Mouse (Mus musculus) MEL (cell line): ENCODE measurements around the gene Gm20388. TPM values are rescaled to one million over a fixed set of nuclear protein-coding genes. Genes with fewer than 3 reads are reported as not detected.

ENCODE experiments used
- DNase-seq: peaks from one replicate; pipeline ENCODE4 v3.0.0; 2011; ENCODE audit warnings: low read depth, low spot score
- H3K27ac ChIP-seq: 2 replicates; pipeline ENCODE4 v1.5.1; 2012; ENCODE audit warnings: low read depth, mild to moderate bottlenecking, control low read depth, low read length, moderate library complexity; ENCODE audit not compliant: control insufficient read depth
- H3K27me3 ChIP-seq, 2 experiments: fragments of 150-350 bp in 1 of 2; sonication (generic) in 1 of 2; 2 replicates each; pipeline ENCODE4 v1.6.1; 2012; ENCODE audit warnings: low read length in 2 of 2, mild to moderate bottlenecking in 2 of 2, improper control_type of control experiment in 1 of 2, moderate library complexity in 1 of 2; ENCODE audit not compliant: insufficient read depth in 2 of 2, control insufficient read depth in 1 of 2
- H3K36me3 ChIP-seq, 2 experiments: 2 replicates each; pipeline ENCODE4 v1.6.1; 2012 to 2014; ENCODE audit warnings: low read length in 2 of 2, improper control_type of control experiment in 1 of 2, inconsistent platforms in 1 of 2, mild to moderate bottlenecking in 1 of 2; ENCODE audit not compliant: insufficient read depth in 2 of 2, control insufficient read depth in 1 of 2
- H3K4me1 ChIP-seq, 2 experiments: fragments of 150-350 bp in 1 of 2; sonication (generic) in 1 of 2; 2 replicates each; pipeline ENCODE4 v1.6.1; 2012; ENCODE audit warnings: low read length in 2 of 2, improper control_type of control experiment in 1 of 2, mild to moderate bottlenecking in 1 of 2; ENCODE audit not compliant: insufficient read depth in 2 of 2, control insufficient read depth in 1 of 2
- H3K4me3 ChIP-seq, 2 experiments: fragments of 150-350 bp in 1 of 2; sonication (generic) in 1 of 2; 2 replicates each; pipeline ENCODE4 v1.5.1; 2012; ENCODE audit warnings: low read depth in 2 of 2, low read length in 2 of 2, mild to moderate bottlenecking in 2 of 2, moderate library complexity in 2 of 2, control low read depth in 1 of 2, improper control_type of control experiment in 1 of 2; ENCODE audit not compliant: control insufficient read depth in 1 of 2, insufficient read depth in 1 of 2
- H3K79me2 ChIP-seq: 2 replicates; pipeline ENCODE4 v1.6.1; 2012; ENCODE audit warnings: mild to moderate bottlenecking, low read length, moderate library complexity; ENCODE audit not compliant: control insufficient read depth, poor library complexity, insufficient read depth
- H3K9ac ChIP-seq: 2 replicates; pipeline ENCODE4 v1.6.1; 2012; ENCODE audit warnings: low read depth, mild to moderate bottlenecking, control low read depth, low read length, moderate library complexity; ENCODE audit not compliant: control insufficient read depth, poor library complexity, severe bottlenecking
- H3K9me3 ChIP-seq: fragments of 150-350 bp; sonication (generic); replicated peaks from 2 replicates; pipeline ENCODE4 v1.6.1; 2012; ENCODE audit warnings: mild to moderate bottlenecking, low read length, improper control_type of control experiment, moderate library complexity; ENCODE audit not compliant: insufficient read depth
- BHLHE40 ChIP-seq: IDR thresholded peaks from 2 replicates; pipeline ENCODE4 v1.6.1; 2012; ENCODE audit warnings: low read depth, mild to moderate bottlenecking, inconsistent platforms, low read length, improper control_type of control experiment, borderline replicate concordance
- CHD1 ChIP-seq: IDR thresholded peaks from 2 replicates; pipeline ENCODE4 v1.6.1; 2012; ENCODE audit warnings: low read depth, mild to moderate bottlenecking, inconsistent platforms, low read length, improper control_type of control experiment
- CHD2 ChIP-seq: IDR thresholded peaks from 2 replicates; pipeline ENCODE4 v1.6.1; 2011; ENCODE audit warnings: low read length, improper control_type of control experiment
- EP300 ChIP-seq, 2 experiments: IDR thresholded peaks; 2 replicates each; pipeline ENCODE4 v1.6.1; 2011; ENCODE audit warnings: improper control_type of control experiment in 2 of 2, low read length in 2 of 2, low read depth in 1 of 2, mild to moderate bottlenecking in 1 of 2
- ETS1 ChIP-seq: IDR thresholded peaks from 2 replicates; pipeline ENCODE4 v1.6.1; 2012; ENCODE audit warnings: low read depth, mild to moderate bottlenecking, inconsistent platforms, low read length, improper control_type of control experiment, moderate library complexity
- GABPA ChIP-seq: IDR thresholded peaks from 2 replicates; pipeline ENCODE4 v1.6.1; 2012; ENCODE audit warnings: low read depth, mild to moderate bottlenecking, inconsistent platforms, low read length, improper control_type of control experiment, moderate library complexity
- GATA1 ChIP-seq: IDR thresholded peaks from 2 replicates; pipeline ENCODE4 v1.6.1; 2011; ENCODE audit warnings: low read depth, low read length, improper control_type of control experiment
- HCFC1 ChIP-seq: IDR thresholded peaks from 2 replicates; pipeline ENCODE4 v1.6.1; 2012; ENCODE audit warnings: low read depth, mild to moderate bottlenecking, inconsistent platforms, low read length, improper control_type of control experiment, moderate library complexity
- KAT2A ChIP-seq: conservative IDR thresholded peaks from 2 replicates; pipeline ENCODE4 v1.6.1; 2012; ENCODE audit warnings: low read depth, low read length, improper control_type of control experiment, inconsistent platforms
- MAFK ChIP-seq: IDR thresholded peaks from 2 replicates; pipeline ENCODE4 v1.6.1; 2011; ENCODE audit warnings: low read depth, mild to moderate bottlenecking, low read length, improper control_type of control experiment, borderline replicate concordance
- MAZ ChIP-seq: IDR thresholded peaks from 2 replicates; pipeline ENCODE4 v1.6.1; 2012; ENCODE audit warnings: low read depth, mild to moderate bottlenecking, inconsistent platforms, low read length, improper control_type of control experiment
- MXI1 ChIP-seq: IDR thresholded peaks from 2 replicates; pipeline ENCODE4 v1.6.1; 2011; ENCODE audit warnings: mild to moderate bottlenecking, low read depth, low read length, improper control_type of control experiment
- NELFE ChIP-seq: IDR thresholded peaks from 2 replicates; pipeline ENCODE4 v1.6.1; 2011; ENCODE audit warnings: low read depth, low read length, improper control_type of control experiment
- NRF1 ChIP-seq: IDR thresholded peaks from 2 replicates; pipeline ENCODE4 v1.6.1; 2014; ENCODE audit warnings: low read depth, mild to moderate bottlenecking, inconsistent platforms, low read length, improper control_type of control experiment, moderate library complexity; ENCODE audit not compliant: poor library complexity, insufficient read depth, severe bottlenecking
- POLR2A ChIP-seq, 2 experiments: IDR thresholded peaks; 2 replicates each; pipeline ENCODE4 v1.6.1; 2011 to 2012; ENCODE audit warnings: low read length in 2 of 2, mild to moderate bottlenecking in 2 of 2, control low read depth in 1 of 2, improper control_type of control experiment in 1 of 2, low read depth in 1 of 2, moderate library complexity in 1 of 2; ENCODE audit not compliant: control insufficient read depth in 1 of 2, insufficient read depth in 1 of 2, poor library complexity in 1 of 2
- RCOR1 ChIP-seq: IDR thresholded peaks from 2 replicates; pipeline ENCODE4 v1.6.1; 2012; ENCODE audit warnings: low read depth, mild to moderate bottlenecking, inconsistent platforms, low read length, improper control_type of control experiment
- SIN3A ChIP-seq: IDR thresholded peaks from 2 replicates; pipeline ENCODE4 v1.6.1; 2012; ENCODE audit warnings: low read length, improper control_type of control experiment, inconsistent platforms
- UBTF ChIP-seq: IDR thresholded peaks from 2 replicates; pipeline ENCODE4 v1.6.1; 2012; ENCODE audit warnings: low read depth, mild to moderate bottlenecking, inconsistent platforms, low read length, improper control_type of control experiment, moderate library complexity, borderline replicate concordance; ENCODE audit not compliant: insufficient read depth
- USF1 ChIP-seq: IDR thresholded peaks from 2 replicates; pipeline ENCODE4 v1.6.1; 2014; ENCODE audit warnings: low read depth, mild to moderate bottlenecking, inconsistent platforms, low read length, improper control_type of control experiment, moderate library complexity
- USF2 ChIP-seq, 2 experiments: IDR thresholded peaks; 2 replicates each; pipeline ENCODE4 v1.6.1; 2011 to 2012; ENCODE audit warnings: improper control_type of control experiment in 2 of 2, low read length in 2 of 2, borderline replicate concordance in 1 of 2, inconsistent platforms in 1 of 2, low read depth in 1 of 2, mild to moderate bottlenecking in 1 of 2; ENCODE audit not compliant: insufficient read depth in 1 of 2
- ZC3H11A ChIP-seq: IDR thresholded peaks from 2 replicates; pipeline ENCODE4 v1.6.1; 2012; ENCODE audit warnings: low read depth, mild to moderate bottlenecking, inconsistent platforms, low read length, improper control_type of control experiment
- ZMIZ1 ChIP-seq: IDR thresholded peaks from 2 replicates; pipeline ENCODE4 v1.6.1; 2012; ENCODE audit warnings: low read depth, mild to moderate bottlenecking, inconsistent platforms, low read length, improper control_type of control experiment, moderate library complexity
- ZNF384 ChIP-seq: IDR thresholded peaks from 2 replicates; pipeline ENCODE4 v1.6.1; 2012; ENCODE audit warnings: low read depth, mild to moderate bottlenecking, inconsistent platforms, low read length, improper control_type of control experiment
- polyA plus RNA-seq, 2 experiments: library from polyadenylated mRNA; stranded (reverse) in 1 of 2; unstranded in 1 of 2; fragments of >175 nt in 1 of 2; fragments of >200 nt in 1 of 2; gene quantifications; 2 replicates each; pipeline versions ENCODE4 v1.2.1 to v1.2.4; 2012; ENCODE audit warnings: low replicate concordance in 2 of 2, low read depth in 1 of 2; ENCODE audit not compliant: insufficient read length in 2 of 2, insufficient read depth in 1 of 2, missing spikeins in 1 of 2
- total RNA-seq: library from RNA; depleted of rRNA; stranded (reverse); fragments of 300-350 nt; gene quantifications from 2 replicates; pipeline ENCODE4 v1.2.3, GENCODE M21; 2012

Gm20388 gene
- total and polyA plus RNA-seq, 3 experiments, result 11.1 to 17.8 TPM; not detected in 1

- H3K27me3 ChIP-seq, result no peaks in the 10 kb centered on the region
- TF ChIP-seq CHD1, result no peak
- no peak for TF ChIP-seq ETS1
- TF ChIP-seq GATA1, result no peak
- no peak for TF ChIP-seq BHLHE40
- TF ChIP-seq CHD2, result no peak
- no peak for TF ChIP-seq KAT2A
- TF ChIP-seq RCOR1, result no peak
- TF ChIP-seq USF2 (IDR thresholded peaks at IDR 0.05; ENCODE audit: borderline replicate concordance in 1 of 2, insufficient read depth in 1 of 2, low read depth in 1 of 2, low read length in 2 of 2), result no peak
- no peak for TF ChIP-seq UBTF
- no peak for TF ChIP-seq ZNF384
- TF ChIP-seq MXI1, result no peak
- no peak for TF ChIP-seq POLR2A (IDR thresholded peaks at IDR 0.05; ENCODE audit: control insufficient read depth in 1 of 2, insufficient read depth in 1 of 2, low read depth in 1 of 2, low read length in 2 of 2, poor library complexity in 1 of 2)
- TF ChIP-seq USF1, result no peak
- TF ChIP-seq EP300 (IDR thresholded peaks at IDR 0.05; ENCODE audit: low read depth in 1 of 2, low read length in 2 of 2), result no peak
- no peak for TF ChIP-seq SIN3A
- TF ChIP-seq MAZ, result no peak
- TF ChIP-seq HCFC1, result no peak
- TF ChIP-seq ZC3H11A, result no peak
Observed at GRCm38 (mm10) chr8:122359111-122359775, 2448.6 kb downstream of the Gm20388 start.

DNA sequence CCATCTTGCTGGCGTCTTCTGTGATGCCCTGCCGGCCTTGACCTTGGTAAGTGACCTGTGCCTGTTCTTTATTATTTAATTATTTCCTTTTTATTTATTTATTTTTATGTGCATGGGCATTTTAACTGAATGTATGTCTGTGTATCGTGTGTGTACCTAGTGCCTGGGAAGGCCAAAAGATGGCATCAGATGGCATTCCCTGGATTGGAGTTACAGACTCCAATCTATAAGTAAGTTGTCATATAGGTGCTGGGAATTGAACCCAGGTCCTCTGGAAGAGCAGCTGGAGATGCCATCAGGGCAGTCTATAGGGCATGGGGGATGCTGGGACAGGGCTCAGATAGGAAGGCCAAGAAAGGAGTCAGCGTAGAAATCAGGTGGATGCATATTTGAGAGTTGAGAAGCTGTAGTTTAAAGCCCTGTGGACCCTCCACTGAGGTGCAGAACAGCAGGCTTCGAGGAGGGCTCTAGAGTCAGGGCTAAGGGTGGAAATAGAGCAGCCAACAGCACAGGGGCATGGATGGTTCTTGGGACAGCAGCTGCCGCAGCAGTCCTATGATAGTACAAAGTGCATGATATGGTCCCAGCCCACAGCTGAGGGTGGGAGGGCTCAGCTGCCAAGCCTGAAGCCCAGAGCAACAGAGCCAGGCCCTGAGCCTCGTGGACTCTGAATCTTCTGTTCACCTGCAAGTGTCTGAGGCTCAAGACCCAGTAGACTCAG, 2450.2 kb downstream of the Gm20388 start, which contains the start of gene Trhr2:
Gene Trhr2, minus strand, starts transcription at position 51 of the 721 bp plus-strand sequence.
- H3K36me3 ChIP-seq, result peaks cover 0 to 3% of the 10 kb centered on the region in 2 experiments; a peak in 2 of 4 replicates
- H3K27me3 ChIP-seq, result no peaks in the 10 kb centered on the region
- TF ChIP-seq GABPA (no peak), ZMIZ1 (no peak), ZC3H11A (no peak), ETS1 (no peak), MAFK (no peak), USF2 (IDR thresholded peaks at IDR 0.05; ENCODE audit: borderline replicate concordance in 1 of 2, insufficient read depth in 1 of 2, low read depth in 1 of 2, low read length in 2 of 2) (no peak), NELFE (no peak), NRF1 (no peak)
- peaks cover 0 to 7% of the 10 kb centered on the region in 2 experiments; a peak in 2 of 4 replicates for H3K4me1 ChIP-seq
- no peak for DNase-seq
- H3K9ac ChIP-seq, result no peak within 1 kb of the TSS
- no peak within 1 kb of the TSS for H3K4me3 ChIP-seq
- H3K27ac ChIP-seq, result no peak within 1 kb of the TSS
- no peaks in the 10 kb centered on the region for H3K79me2 ChIP-seq
- H3K9me3 ChIP-seq, result no peaks in the 10 kb centered on the region

More at GRCm38 (mm10) chr8:122359111-122359775, 2448.6 kb downstream of the Gm20388 start:
- DNase-seq, result no peak
- no peaks in the 10 kb centered on the region for H3K9me3 ChIP-seq
- H3K4me1 ChIP-seq, result peaks cover 0 to 16% of the 10 kb centered on the region in 2 experiments; a peak in 2 of 4 replicates
- no peak overlapping the region for H3K9ac ChIP-seq
- H3K4me3 ChIP-seq, result no peak overlapping the region
- no peak overlapping the region for H3K27ac ChIP-seq
- H3K79me2 ChIP-seq, result no peaks in the 10 kb centered on the region
- peaks cover 0 to 6% of the 10 kb centered on the region in 2 experiments; a peak in 2 of 4 replicates for H3K36me3 ChIP-seq
